Mouse (Mus musculus): ENCODE results near the gene Sptbn2.
A peak's percentile ranks its signal among the peaks of the same experiment; 100 is the strongest.
"Not testable (repeated sequence)": the region's sequence is repeated elsewhere in the genome, so short reads cannot be mapped to it uniquely, and the experiment has no call there.

Sptbn2 gene

DNA sequence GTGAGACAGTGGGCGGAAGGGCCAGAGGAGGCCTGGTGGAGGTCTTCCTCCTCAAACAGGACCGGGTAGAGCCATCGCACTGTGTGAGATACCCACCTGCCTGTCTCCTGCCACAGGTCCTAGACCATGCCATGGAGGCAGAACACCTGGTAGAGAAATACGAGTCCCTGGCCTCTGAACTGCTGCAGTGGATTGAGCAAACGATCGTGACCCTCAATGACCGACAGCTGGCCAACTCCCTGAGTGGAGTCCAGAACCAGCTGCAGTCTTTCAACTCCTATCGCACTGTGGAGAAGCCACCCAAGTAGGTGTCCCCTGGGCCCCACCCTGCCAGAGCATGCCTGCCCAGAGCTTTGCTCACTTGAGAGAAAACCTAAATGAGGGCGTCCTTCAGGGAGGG lies 18.2 kb downstream of the Sptbn2 start:
- DNase-seq: no peak

DNA sequence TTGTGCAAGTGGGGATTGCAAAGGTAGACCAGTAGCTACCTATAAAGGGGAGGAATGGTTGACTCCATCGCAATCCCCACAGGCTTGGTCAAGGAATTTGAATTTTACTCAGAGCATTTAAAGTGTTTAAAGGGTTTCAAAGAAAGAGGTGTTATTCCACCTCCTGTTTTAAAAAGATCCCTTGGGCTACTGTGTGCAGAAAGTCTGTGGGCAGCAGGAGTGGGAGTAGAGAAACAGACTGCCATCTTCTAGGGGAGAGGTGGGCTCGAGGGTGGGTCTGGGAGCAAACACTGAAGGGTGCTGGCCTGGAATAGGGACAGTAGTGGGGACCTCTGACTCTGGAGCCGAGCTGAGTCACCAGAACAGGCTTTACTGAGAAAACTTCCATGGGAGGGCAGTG lies 22.1 kb downstream of the Sptbn2 start:
- no peak for DNase-seq

DNA sequence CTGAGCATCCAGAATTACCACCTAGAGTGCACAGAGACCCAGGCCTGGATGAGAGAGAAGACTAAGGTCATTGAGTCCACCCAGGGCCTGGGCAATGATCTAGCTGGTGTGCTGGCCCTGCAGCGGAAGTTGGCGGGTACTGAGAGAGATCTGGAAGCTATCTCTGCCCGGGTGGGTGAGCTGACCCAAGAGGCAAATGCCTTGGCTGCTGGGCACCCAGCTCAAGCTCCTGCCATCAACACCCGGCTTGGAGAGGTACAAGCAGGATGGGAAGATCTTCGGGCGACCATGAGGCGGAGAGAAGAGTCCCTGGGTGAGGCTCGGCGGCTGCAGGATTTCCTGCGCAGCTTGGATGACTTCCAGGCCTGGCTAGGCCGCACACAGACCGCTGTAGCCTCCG lies 26.9 kb downstream of the Sptbn2 start:
- DNase-seq: no peak

DNA sequence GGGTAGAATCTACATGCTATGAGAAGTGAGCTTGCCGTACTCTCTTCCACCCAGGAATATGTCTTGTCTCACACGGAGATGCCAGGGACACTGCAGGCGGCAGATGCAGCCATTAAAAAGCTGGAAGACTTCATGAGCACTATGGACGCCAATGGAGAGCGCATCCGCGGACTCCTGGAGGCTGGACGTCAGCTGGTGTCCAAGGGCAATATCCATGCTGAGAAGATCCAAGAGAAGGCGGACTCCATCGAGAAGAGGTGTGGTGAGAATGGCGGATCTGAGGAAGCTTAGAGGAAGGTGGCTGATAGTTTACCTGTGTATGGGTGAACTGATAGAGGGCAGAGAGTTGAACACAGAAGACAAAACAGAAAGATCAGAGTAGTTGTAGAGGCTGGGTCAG lies 28.1 kb downstream of the Sptbn2 start:
- no peak for DNase-seq

DNA sequence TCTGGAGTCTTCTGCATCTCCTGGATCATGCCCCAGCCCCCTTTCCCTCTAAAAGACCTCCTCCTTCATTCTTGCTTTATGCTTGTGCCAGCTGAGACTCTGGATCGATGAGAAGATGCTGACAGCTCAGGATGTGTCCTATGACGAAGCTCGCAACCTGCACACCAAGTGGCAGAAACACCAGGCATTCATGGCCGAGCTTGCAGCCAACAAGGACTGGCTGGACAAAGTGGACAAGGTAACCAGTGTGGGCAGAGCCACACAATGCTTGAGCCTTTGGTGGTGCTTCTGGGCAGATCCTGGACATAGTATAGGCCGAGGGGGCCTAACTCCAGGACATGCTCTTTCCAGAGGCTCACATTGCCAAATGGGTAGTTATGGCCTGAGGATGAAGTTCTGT lies 28.8 kb downstream of the Sptbn2 start:
- no peak for DNase-seq

DNA sequence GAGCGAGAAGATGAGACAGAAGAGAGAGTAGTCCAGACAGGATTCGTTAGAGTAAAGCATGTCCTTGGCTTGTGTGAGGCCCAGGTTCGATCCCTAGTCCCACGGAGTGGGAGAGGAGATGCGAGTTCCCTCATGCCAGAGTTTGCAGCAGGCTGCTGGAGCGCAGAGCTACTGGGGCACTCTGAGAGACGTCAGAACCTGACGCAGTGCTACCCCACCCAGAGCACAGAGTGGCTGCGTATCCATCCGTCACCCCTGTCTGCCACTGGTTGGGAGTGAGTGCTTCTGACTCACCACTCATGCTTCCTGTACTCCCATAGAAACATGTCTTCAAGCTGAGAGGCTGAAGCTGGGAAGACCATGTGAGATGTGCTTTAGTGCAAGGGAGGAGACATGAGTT lies 30.5 kb downstream of the Sptbn2 start:
- no peak for DNase-seq

DNA sequence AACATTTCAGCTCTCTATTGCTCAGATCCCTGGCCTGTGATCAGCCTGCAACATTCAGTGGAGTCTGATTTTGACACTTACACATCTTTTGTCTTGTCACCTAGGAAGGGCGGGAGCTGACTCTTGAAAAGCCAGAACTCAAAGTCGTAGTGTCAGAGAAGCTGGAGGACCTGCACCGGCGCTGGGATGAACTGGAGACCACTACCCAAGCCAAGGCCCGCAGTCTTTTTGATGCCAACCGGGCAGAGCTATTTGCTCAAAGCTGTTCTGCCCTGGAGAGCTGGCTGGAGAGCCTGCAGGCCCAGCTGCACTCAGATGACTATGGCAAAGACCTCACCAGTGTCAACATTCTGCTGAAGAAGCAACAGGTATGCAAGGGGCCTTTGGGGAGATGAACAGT lies 31.3 kb downstream of the Sptbn2 start:
- no peak for DNase-seq

DNA sequence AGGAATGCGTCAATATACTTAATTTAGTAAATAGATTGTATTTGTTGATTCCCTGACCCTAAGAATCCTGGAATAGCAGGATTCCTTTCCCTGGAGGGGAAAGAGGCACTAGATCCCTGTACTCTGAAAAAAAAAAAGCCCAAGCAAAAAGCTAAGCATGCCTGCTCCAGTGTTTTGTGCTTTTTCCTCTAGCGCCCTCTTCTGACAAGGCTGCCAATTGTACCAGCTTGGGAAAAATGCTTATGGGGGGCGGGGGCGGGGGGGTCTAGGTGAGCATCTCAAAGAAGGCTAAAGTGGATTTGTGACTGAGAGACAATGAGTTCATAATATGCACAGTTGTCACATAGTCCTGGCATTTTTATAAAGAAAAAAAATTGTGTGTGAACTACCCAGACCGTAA lies 32.6 kb downstream of the Sptbn2 start:
- DNase-seq: no peak

DNA sequence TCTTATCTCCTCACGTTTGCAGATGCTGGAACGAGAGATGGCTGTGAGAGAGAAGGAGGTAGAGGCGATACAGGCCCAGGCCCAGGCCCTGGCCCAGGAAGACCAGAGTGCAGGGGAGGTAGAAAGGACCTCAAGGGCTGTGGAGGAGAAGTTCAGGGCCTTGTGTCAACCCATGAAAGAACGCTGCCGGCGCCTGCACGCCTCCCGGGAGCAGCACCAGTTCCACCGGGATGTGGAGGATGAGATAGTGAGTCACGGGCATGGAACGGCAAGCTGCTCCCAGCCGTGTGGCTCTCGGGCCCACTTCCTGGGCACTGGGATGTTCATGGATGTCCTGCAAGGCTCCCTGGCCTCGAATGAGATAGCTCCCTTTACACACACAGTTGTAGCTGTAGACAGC lies 33.1 kb downstream of the Sptbn2 start:
- no peak for DNase-seq

DNA sequence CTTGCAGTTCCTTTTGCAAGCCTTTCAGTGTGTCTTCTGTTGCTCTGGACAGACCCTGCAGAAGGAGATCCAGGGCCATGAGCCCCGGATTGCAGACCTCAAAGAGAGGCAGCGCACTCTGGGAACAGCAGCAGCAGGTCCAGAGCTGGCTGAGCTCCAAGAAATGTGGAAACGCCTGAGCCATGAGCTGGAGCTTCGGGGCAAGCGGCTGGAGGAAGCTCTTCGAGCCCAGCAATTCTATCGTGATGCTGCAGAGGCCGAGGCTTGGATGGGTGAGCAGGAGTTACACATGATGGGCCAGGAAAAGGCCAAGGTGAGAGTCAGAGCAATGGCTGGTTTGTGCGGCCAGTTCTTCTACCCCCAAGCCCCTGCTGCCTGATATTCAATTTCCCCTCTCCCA lies 34.1 kb downstream of the Sptbn2 start:
- DNase-seq: no peak

DNA sequence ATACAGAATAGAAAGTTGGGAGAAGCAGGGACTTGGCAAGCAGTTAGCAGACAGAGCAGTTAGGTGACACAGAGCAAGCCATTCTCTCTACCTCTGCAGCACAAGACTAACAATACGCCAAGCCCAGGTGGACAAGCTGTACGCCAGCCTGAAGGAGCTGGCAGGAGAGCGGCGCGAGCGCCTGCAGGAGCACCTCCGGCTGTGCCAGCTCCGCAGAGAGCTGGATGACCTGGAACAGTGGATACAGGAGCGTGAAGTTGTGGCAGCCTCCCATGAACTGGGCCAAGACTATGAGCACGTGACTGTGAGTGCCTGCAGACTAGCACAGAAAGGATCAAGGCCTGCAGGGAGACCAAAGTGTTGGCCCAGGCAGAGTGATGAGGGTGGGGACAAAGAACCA lies 34.7 kb downstream of the Sptbn2 start:
- DNase-seq: no peak

DNA sequence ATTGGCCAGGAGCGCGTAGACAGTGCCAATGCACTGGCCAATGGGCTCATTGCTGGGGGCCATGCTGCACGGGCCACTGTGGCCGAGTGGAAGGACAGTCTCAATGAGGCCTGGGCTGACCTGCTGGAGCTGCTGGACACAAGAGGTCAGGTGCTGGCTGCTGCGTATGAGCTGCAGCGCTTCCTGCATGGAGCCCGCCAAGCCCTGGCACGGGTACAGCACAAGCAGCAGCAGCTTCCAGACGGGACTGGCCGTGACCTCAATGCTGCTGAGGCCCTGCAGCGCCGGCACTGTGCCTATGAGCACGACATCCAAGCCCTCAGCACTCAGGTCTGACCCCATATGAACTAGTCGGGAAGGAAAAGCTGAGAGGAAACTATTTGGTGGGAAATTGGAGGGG lies 35.6 kb downstream of the Sptbn2 start:
- DNase-seq: no peak

DNA sequence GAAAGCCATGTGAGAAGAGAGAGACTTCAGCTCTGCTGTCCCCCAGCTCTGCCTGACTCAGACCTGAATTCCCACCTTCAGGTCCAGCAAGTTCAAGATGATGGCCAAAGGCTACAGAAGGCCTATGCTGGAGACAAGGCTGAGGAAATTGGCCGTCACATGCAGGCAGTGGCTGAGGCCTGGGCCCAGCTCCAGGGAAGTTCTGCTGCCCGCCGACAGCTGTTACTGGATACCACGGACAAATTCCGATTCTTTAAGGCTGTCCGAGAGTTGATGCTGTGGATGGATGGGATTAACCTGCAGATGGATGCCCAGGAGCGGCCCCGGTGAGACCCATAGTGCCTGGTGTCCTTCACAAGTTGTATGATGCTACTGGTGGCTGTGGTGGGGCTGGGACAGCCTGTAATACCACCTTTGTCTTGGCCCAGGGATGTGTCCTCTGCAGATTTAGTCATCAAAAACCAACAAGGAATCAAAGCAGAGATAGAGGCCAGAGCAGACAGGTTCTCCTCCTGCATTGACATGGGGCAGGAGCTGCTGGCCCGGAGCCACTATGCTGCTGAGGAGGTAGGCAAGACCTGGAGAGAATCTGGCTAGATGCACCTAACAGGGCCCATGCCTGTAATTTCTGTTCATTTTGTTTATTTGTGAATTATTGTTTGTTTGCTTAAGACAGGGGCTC lies 36.8 kb downstream of the Sptbn2 start:
- no peak for DNase-seq

DNA sequence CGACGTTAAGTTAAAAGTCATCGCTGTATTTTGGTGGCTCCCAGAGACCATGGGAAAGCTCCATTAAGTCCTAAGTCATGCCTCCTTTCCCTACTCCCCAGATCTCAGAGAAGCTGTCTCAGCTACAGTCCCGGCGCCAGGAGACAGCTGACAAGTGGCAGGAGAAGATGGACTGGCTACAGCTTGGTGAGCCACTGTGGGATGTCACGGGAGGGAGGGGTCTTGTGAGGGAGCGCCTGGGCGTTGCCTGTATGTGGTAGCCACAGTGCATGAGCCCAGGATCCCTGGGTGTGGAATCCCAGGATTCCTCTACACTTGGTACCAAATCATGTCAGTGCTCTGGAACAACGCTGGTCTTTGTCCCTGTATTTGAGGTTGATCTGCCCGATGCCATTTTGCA lies 37.5 kb downstream of the Sptbn2 start:
- no peak for DNase-seq

DNA sequence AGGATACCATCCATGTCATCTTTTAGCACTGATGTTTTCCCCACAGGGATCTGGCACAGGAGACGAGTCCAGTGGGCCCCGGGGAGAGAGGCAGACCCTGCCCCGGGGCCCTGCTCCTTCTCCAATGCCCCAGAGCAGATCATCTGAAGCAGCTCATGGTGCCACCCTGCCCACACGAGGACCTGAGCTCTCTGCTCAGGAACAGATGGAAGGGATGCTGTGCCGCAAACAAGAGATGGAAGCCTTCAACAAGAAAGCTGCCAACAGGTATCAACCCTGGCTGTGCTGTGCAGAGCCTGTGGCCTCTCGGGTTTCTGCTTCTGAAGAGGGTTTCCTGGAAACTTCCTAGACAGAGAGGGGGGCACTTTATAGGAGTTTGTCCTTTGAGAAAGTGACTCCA lies 39.0 kb downstream of the Sptbn2 start:
- no peak for DNase-seq

DNA sequence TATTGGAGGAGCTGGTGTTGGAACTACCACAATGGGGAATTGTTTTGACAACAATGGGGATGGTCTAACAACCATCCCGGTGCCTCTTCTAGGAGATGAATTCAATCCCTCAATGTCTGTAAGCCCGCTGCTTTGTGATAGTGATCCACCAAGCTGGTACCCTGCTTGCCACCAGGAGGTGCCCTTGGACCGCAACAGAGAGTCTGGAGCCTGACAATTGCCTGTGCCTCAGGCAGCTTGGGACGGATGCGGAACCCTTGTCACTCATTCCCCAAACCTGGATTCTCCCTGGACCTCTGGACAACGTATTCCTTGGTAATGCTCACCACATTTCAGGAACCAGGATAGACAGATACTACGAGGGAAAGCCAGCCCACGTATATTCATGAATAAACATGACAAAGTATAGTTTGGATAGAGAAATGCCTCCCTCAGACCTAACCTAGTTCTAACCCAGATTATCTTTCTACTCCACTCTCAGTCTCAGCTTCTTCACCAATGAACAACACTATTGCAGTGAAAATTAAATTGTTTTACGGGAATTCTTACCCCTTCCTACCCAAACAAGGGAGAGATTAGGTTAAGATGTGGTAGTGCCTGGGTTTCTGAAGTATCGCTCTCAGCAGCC lies 44.7 kb downstream of the Sptbn2 start:
- DNase-seq: peak; percentile 90

DNA sequence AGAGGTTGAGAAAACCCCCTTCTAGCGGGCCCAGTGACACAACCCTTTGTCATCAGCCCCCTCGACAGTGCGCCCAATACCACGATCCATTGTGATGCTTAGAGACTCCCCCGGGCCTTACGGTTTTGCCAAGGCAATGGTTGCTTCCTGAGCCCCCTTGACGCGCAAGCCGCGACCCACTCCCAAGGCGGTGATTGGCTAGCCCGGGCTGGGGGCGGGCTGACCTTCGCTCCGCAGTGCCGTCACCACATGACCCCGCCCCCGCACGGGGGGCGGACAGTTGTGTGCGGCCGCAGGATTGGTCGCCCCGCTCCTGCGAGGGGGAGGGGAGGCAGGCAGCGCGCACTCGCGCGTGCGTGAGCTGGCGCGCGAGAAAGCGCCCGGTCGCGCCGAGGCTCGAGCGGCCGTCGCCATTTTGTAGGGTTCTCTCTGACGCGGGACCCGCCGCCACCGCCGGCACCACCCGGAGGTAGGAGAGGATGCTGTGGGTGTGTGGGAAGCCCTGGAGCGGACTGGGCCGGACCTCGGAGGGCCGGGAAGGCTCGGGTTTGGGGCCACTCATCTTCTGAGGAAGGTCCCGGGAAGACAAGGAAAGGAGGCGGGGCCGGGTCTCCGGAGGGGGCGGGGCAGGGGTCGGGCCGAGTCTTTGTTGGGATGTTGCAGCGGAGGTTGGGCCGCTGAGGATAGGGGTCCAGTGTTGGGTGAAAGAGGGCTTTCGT lies 45.4 kb downstream of the Sptbn2 start, which contains the start of gene Rbm4b:
TSS of gene Rbm4b (plus strand) at position 305 of the 719 bp plus-strand sequence.
- peak; percentile 97 for DNase-seq

DNA sequence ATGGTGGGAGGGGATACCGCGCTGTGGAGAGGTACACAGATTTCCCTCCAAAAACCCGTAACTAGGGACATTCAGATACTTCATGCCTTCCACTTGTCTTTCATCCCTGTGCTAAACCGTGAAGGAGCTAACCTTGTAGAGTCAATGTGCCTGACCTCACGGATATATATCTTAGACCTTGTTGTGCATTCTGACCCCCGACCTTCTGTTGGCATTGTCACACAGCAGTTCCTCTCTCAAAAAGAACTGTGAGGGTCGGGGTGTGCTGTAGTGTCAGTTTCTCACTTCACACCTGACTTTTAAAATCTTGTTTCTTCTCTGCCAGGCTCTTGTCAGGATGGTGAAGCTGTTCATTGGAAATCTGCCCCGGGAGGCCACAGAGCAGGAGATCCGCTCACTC lies 46.0 kb downstream of the Sptbn2 start:
- DNase-seq: no peak

DNA sequence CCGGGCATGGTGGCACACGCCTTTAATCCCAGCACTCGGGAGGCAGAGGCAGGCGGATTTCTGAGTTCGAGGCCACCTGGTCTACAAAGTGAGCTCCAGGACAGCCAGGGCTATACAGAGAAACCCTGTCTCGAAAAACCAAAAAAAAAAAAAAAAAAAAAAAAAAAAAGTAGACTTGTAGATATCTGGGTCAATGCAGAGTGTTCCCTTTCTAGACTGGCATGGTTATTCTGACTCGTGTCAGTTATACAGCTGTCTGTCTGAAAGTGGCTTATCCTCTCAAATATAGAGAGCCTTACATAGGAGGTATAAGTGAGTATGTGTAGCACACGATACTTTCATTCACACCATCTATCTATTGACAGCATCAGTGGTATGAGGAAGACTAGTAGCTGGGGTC lies 49.6 kb downstream of the Sptbn2 start:
- not testable (repeated sequence) for DNase-seq

DNA sequence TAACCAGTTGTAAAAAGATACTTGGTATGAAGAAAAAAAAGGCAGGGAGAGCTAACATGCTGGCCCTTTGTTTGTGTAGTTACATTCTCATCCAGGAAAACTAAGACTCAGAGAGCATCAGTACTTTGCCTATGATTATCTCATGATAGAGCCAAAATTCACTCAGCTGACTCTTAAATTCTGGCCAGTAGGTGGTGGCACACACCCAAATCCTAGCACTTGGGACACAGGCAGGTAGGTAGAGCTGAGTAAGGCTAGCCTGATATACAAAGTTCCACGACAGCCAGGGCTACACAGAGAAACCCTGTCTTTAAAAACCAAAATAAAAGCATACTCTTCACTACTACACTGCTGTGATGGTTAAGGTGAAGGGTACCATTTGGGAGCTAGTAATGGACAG lies 51.9 kb downstream of the Sptbn2 start:
- DNase-seq: no peak

DNA sequence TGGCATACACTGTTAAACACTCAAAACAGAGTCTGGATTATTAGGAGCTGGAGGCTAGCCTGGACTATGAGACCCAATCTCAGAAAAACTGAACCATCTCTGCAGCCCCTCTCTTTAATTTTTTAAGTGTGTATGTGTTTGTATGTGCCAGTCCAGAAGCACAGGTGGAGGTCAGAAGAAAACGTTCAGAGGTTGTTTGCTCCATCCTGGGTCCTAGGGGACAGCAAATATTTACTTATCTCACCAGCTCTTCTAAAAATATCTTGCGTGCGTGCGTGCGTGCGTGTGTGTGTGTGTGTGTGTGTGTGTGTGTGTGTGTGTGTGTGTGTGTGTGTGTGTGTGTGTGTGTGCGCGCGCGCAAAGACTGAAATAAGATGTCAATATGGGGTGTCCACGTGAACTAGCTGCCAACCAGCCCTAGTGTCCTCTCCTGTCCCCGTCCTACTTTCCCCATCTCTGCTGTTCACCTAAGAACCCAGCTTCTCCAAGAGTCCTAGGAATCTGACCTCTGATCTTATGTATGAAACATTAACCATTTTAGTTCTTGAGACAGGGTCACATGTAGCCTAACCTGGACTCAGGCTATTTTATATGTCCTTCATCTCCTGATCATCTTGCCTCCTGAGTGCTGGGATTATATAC lies 56.7 kb downstream of the Sptbn2 start:
- no peak for DNase-seq

DNA sequence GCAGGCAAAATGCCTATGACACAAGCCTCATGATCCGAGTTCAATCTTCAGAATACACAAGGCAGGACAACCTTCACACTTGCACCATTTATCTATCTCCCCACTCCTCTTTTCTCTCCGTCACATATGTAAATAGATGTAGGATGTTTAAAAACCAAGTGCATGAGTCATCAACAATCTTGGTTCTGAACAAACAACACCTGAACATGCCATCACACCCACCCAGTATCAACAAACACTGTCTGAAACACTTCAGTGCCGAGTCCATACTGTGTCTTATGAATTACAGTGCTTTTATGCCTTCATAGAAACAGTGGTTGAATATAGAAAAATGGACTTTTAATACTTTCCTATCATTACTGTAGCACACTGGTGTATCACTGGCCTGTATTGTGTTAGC lies 61.8 kb downstream of the Sptbn2 start:
- DNase-seq: no peak

DNA sequence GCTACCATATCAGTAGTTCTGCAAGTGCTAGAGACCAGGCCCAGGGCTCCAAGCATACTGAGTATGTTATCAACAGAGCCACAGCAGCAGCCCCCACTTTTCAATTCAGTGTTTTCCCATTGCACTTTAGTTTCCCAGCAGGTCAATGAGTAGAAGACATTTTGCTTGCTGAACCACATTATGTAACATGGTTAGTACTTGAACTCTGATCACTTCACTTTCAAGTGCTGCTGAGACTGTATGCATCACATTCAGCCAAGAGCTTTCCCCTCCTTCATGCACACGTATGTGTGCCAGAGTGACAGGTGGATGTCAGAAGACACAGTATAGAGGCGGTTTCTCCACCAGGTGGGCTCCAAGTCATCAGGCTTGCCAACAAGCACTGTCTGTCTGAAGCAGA lies 71.9 kb downstream of the Sptbn2 start:
- no peak for DNase-seq

DNA sequence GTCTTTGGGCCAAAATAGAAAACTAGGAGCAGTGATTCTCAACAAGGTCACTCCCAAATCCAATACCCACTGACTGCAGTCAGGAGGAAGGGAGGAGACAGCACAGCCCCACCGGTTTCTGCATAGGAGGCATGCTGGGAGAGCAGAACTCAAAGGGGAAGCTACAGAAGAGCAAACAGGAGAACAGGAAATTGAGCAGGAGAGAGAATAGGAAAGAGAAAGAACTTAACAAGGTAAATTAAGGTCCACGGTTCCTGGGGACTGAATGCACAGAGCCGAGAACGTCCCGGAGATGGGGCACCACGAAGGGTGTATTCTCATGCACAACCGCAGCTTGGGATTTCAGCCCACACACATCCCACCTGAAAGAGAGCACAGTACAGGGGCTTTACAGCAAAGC lies 74.2 kb downstream of the Sptbn2 start:
- no peak for DNase-seq

All from right cerebral cortex, adult 18-20 months (tissue).